Mouse (Mus musculus): Measurements from ENCODE around the gene Gm11541. TPM values are rescaled to one million over a fixed set of nuclear protein-coding genes. Genes with fewer than 3 reads are reported as not detected.

The Gm11541 gene
- total RNA-seq, 1 experiment: 0.18 TPM

DNA sequence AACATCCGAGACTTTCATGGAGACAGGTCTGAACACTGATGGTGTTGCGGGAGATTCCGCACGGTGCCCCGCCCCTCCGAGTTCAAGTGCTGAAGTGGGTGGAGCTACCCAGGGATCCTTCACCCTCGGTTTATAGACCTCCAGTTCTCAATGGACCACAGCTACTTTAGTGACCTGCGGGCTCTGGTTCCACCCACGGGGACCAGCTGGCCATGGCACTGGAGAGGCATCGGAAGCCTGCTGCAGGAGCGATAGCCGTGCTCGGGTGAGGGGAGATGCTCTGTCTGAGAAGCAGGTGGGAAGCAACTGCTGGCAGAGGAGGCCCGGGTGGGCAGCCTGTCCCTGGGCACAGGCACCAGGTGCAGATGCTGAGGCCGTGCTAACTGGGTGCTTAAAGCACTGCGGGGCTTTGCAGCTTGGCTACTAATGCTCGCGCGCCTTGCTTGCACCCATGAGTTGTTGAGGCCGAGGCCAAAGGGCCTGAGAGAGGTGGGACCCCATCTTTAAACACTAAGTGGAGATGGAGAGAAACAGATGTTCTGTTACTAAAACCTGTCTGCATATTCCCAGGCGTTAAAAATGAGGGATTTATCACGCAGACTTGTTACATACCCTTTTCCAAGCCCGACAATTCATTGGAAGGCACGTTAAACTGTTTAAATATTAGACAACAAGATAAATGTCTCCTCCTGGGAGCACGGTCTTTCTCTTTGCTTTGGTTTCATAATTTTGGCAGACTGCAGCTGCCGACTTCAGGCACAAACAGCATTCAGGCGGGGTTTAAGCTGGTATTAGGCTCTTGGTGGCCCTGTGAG is 2.7 kb downstream of the Gm11541 start:
- H3K9ac ChIP-seq (ENCODE audit: insufficient read depth, low read depth, low read length, poor library complexity, severe bottlenecking): no peak overlapping the region

DNA sequence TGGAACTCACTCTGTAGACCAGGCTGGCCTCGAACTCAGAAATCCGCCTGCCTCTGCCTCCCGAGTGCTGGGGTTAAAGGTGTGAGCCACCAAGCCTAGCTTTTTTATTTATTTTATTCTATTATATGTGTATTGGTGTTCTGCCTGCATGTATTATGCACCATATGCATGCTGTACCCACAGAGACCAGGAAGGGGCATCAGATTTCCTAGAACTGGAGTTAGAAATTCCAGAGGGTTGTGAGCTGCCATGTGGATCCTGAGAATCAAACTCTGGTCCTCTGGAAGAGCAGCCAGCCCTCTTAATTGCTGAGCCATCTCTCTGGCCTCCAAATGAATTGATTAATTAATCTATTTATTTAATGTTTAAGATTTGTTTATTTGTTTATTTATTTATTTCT is 4.9 kb downstream of the Gm11541 start:
- peaks cover 0 to 12% of the 10 kb centered on the region in 2 experiments; a peak in 2 of 4 replicates for H3K4me1 ChIP-seq (ENCODE audit: control insufficient read depth in 2 of 2, insufficient read depth in 2 of 2, low read length in 2 of 2, poor library complexity in 1 of 2)
- H3K4me3 ChIP-seq (ENCODE audit: insufficient read depth in 1 of 2, low read depth in 1 of 2, low read length in 2 of 2, poor library complexity in 1 of 2, severe bottlenecking in 1 of 2): no peak overlapping the region
- no peaks in the 10 kb centered on the region for H3K9me3 ChIP-seq (ENCODE audit: control insufficient read depth, insufficient read depth, low read depth, low read length)
- TF ChIP-seq CHD2 (IDR thresholded peaks at IDR 0.05; ENCODE audit: low read depth, low read length) (no peak), ZNF384 (IDR thresholded peaks at IDR 0.05; ENCODE audit: low read depth, low read length) (no peak), HCFC1 (IDR thresholded peaks at IDR 0.05; ENCODE audit: borderline replicate concordance, insufficient read depth, low read length) (no peak), ZC3H11A (IDR thresholded peaks at IDR 0.05; ENCODE audit: borderline replicate concordance, low read depth, low read length) (no peak), MAFK (IDR thresholded peaks at IDR 0.05; ENCODE audit: insufficient read depth, low read depth, low read length) (no peak)
- DNase-seq (ENCODE audit: low read depth, low spot score): peak; percentile 84
- H3K36me3 ChIP-seq (ENCODE audit: control insufficient read depth, insufficient read depth, low read length, poor library complexity, severe bottlenecking): no peaks in the 10 kb centered on the region
- no peak overlapping the region for H3K27ac ChIP-seq (ENCODE audit: insufficient read depth, low read depth, low read length, poor library complexity, severe bottlenecking)
- in situ Hi-C loops (cut with MboI; ENCODE audit: low sequenced_read_pairs in 2 of 2, unreplicated experiment in 2 of 2): no loop called here
- H3K9ac ChIP-seq (ENCODE audit: insufficient read depth, low read depth, low read length, poor library complexity, severe bottlenecking): no peak overlapping the region

More for the DNA sequence above, 2.7 kb downstream of the Gm11541 start:
- no peak for DNase-seq (ENCODE audit: low read depth, low spot score)
- in situ Hi-C loops (cut with MboI; ENCODE audit: low sequenced_read_pairs in 2 of 2, unreplicated experiment in 2 of 2): no loop called here
- no peak for TF ChIP-seq HCFC1 (IDR thresholded peaks at IDR 0.05; ENCODE audit: borderline replicate concordance, insufficient read depth, low read length)
- TF ChIP-seq ZC3H11A (IDR thresholded peaks at IDR 0.05; ENCODE audit: borderline replicate concordance, low read depth, low read length): no peak
- TF ChIP-seq CHD2 (IDR thresholded peaks at IDR 0.05; ENCODE audit: low read depth, low read length): no peak
- no peak for TF ChIP-seq ZNF384 (IDR thresholded peaks at IDR 0.05; ENCODE audit: low read depth, low read length)
- TF ChIP-seq MAFK (IDR thresholded peaks at IDR 0.05; ENCODE audit: insufficient read depth, low read depth, low read length): no peak
- Histone ChIP-seq H3K9me3 (ENCODE audit: control insufficient read depth, insufficient read depth, low read depth, low read length) (no peaks in the 10 kb centered on the region), H3K4me1 (ENCODE audit: control insufficient read depth in 2 of 2, insufficient read depth in 2 of 2, low read length in 2 of 2, poor library complexity in 1 of 2) (peaks cover 0 to 12% of the 10 kb centered on the region in 2 experiments; a peak in 2 of 4 replicates), H3K36me3 (ENCODE audit: control insufficient read depth, insufficient read depth, low read length, poor library complexity, severe bottlenecking) (no peaks in the 10 kb centered on the region), H3K27ac (ENCODE audit: insufficient read depth, low read depth, low read length, poor library complexity, severe bottlenecking) (no peak overlapping the region), H3K4me3 (ENCODE audit: insufficient read depth in 1 of 2, low read depth in 1 of 2, low read length in 2 of 2, poor library complexity in 1 of 2, severe bottlenecking in 1 of 2) (0 out of 4 replicates have a peak overlapping the region, but pooled peaks of 1 of the 2 experiments have one; percentile 1)

DNA sequence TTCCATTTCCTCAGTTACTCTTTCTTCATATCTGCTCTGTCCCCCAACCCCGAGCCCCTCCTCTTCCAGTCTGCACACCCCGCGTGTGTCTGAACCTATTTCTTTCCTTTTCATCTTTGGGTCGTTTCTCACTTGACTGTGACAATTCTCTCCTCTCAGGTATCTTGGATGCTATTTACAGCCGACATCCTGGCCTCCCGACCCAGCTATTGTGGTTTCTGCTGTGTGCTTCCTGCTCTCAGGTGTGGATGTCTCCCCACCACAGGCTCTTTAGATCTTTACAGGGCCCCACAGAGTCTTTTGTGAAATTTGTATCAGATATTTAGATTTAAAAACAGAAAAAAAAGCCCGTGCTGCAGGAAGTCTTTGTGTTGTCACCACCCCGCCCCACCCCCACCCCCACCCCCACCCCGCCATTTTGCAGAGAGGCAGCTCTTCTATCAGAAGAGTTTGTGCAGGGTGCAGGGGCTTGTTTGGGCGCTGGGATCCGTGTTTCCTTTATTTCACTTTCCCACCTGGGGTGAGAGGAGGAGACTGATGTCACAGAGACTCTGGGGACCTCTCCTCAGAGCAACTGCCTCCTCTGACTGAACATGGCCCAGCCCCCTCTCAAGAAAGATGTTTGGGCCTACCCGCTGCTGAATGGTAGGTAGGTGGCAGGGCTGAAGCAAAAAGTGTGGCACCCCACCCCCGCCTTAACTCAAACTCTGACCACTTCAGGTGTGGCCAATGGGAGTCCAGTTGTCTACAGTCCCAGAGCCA is 6.4 kb downstream of the Gm11541 start:
- in situ Hi-C loops (cut with MboI; ENCODE audit: low sequenced_read_pairs in 2 of 2, unreplicated experiment in 2 of 2): no loop called here
- Histone ChIP-seq H3K9me3 (ENCODE audit: control insufficient read depth, insufficient read depth, low read depth, low read length) (no peaks in the 10 kb centered on the region), H3K36me3 (ENCODE audit: control insufficient read depth, insufficient read depth, low read length, poor library complexity, severe bottlenecking) (no peaks in the 10 kb centered on the region), H3K4me1 (ENCODE audit: control insufficient read depth in 2 of 2, insufficient read depth in 2 of 2, low read length in 2 of 2, poor library complexity in 1 of 2) (peaks cover 0 to 12% of the 10 kb centered on the region in 2 experiments; a peak in 2 of 4 replicates), H3K27ac (ENCODE audit: insufficient read depth, low read depth, low read length, poor library complexity, severe bottlenecking) (no peak overlapping the region), H3K9ac (ENCODE audit: insufficient read depth, low read depth, low read length, poor library complexity, severe bottlenecking) (peak overlapping the region; percentile 7; the same call in 1 of the 2 replicates), H3K4me3 (ENCODE audit: insufficient read depth in 1 of 2, low read depth in 1 of 2, low read length in 2 of 2, poor library complexity in 1 of 2, severe bottlenecking in 1 of 2) (no peak overlapping the region)
- no peak for DNase-seq (ENCODE audit: low read depth, low spot score)
- TF ChIP-seq CHD2 (IDR thresholded peaks at IDR 0.05; ENCODE audit: low read depth, low read length) (no peak), HCFC1 (IDR thresholded peaks at IDR 0.05; ENCODE audit: borderline replicate concordance, insufficient read depth, low read length) (no peak), MAFK (IDR thresholded peaks at IDR 0.05; ENCODE audit: insufficient read depth, low read depth, low read length) (no peak), ZNF384 (IDR thresholded peaks at IDR 0.05; ENCODE audit: low read depth, low read length) (no peak), ZC3H11A (IDR thresholded peaks at IDR 0.05; ENCODE audit: borderline replicate concordance, low read depth, low read length) (no peak)

- in situ Hi-C loops (cut with MboI; ENCODE audit: low sequenced_read_pairs in 2 of 2, unreplicated experiment in 2 of 2): no loop called here
- no peaks in the 10 kb centered on the region for H3K9me3 ChIP-seq (ENCODE audit: control insufficient read depth, insufficient read depth, low read depth, low read length)
- no peak for DNase-seq (ENCODE audit: low read depth, low spot score)
- H3K4me1 ChIP-seq (ENCODE audit: control insufficient read depth in 2 of 2, insufficient read depth in 2 of 2, low read length in 2 of 2, poor library complexity in 1 of 2): peaks cover 0 to 12% of the 10 kb centered on the region in 2 experiments; a peak in 2 of 4 replicates
- H3K4me3 ChIP-seq (ENCODE audit: insufficient read depth in 1 of 2, low read depth in 1 of 2, low read length in 2 of 2, poor library complexity in 1 of 2, severe bottlenecking in 1 of 2): no peak overlapping the region
- TF ChIP-seq MAFK (IDR thresholded peaks at IDR 0.05; ENCODE audit: insufficient read depth, low read depth, low read length) (no peak), ZNF384 (IDR thresholded peaks at IDR 0.05; ENCODE audit: low read depth, low read length) (no peak), CHD2 (IDR thresholded peaks at IDR 0.05; ENCODE audit: low read depth, low read length) (no peak), ZC3H11A (IDR thresholded peaks at IDR 0.05; ENCODE audit: borderline replicate concordance, low read depth, low read length) (no peak), HCFC1 (IDR thresholded peaks at IDR 0.05; ENCODE audit: borderline replicate concordance, insufficient read depth, low read length) (no peak)
- H3K27ac ChIP-seq (ENCODE audit: insufficient read depth, low read depth, low read length, poor library complexity, severe bottlenecking): no peak overlapping the region
- no peaks in the 10 kb centered on the region for H3K36me3 ChIP-seq (ENCODE audit: control insufficient read depth, insufficient read depth, low read length, poor library complexity, severe bottlenecking)
- no peak overlapping the region for H3K9ac ChIP-seq (ENCODE audit: insufficient read depth, low read depth, low read length, poor library complexity, severe bottlenecking)
These were observed 7.2 kb downstream of the Gm11541 start for GRCm38 (mm10) chr11:94697140-94697539.
